Mouse (Mus musculus) hindbrain, embryonic 11.5 days (tissue): Measurements from ENCODE around the gene Lrg1. TPM values are rescaled to one million over a fixed set of nuclear protein-coding genes. Genes with fewer than 3 reads are reported as not detected.
"Not testable (repeated sequence)": the region's sequence is repeated elsewhere in the genome, so short reads cannot be mapped to it uniquely, and the experiment has no call there.

Experiments
- ATAC-seq: fragments of 200-750 bp; cut with Nextera tagmentation; 2 replicates; pipeline ENCODE4 v1.8.0; 2017; ENCODE audit warnings: mild to moderate bottlenecking, moderate TSS enrichment, moderate library complexity; ENCODE audit not compliant: low FRiP score
- DNase-seq: peaks from one replicate; pipeline ENCODE4 v3.0.0-alpha.2; 2015; ENCODE audit warnings: low spot score
- H3K27ac ChIP-seq: fragments of 300-500 bp; sonication (generic); 2 replicates; pipeline ENCODE4 v1.5.1; 2014; ENCODE audit warnings: mild to moderate bottlenecking, low read depth, low read length
- H3K27me3 ChIP-seq: fragments of 300-500 bp; sonication (generic); 2 replicates; pipeline ENCODE4 v1.6.1; 2014; ENCODE audit warnings: mild to moderate bottlenecking, low read length, moderate library complexity, mixed read lengths; ENCODE audit not compliant: control insufficient read depth, insufficient read depth
- H3K36me3 ChIP-seq: fragments of 300-500 bp; sonication (generic); 2 replicates; pipeline ENCODE4 v1.6.1; 2014; ENCODE audit warnings: mild to moderate bottlenecking, low read length, moderate library complexity, mixed read lengths; ENCODE audit not compliant: control insufficient read depth, insufficient read depth
- H3K4me1 ChIP-seq: fragments of 300-500 bp; sonication (generic); replicated peaks from 2 replicates; pipeline ENCODE4 v1.6.1; 2014; ENCODE audit warnings: low read length, mixed read lengths; ENCODE audit not compliant: control insufficient read depth, insufficient read depth
- H3K4me2 ChIP-seq: fragments of 300-500 bp; sonication (generic); replicated peaks from 2 replicates; pipeline ENCODE4 v1.6.1; 2014; ENCODE audit warnings: mild to moderate bottlenecking, low read depth, low read length
- H3K4me3 ChIP-seq: fragments of 300-500 bp; sonication (generic); 2 replicates; pipeline ENCODE4 v1.5.1; 2014; ENCODE audit warnings: low read depth, low read length
- H3K9ac ChIP-seq: fragments of 300-500 bp; sonication (generic); 2 replicates; pipeline ENCODE4 v1.6.1; 2014; ENCODE audit warnings: low read depth, low read length
- H3K9me3 ChIP-seq: fragments of 300-500 bp; sonication (generic); 2 replicates; pipeline ENCODE4 v1.6.1; 2016; ENCODE audit warnings: low read length; ENCODE audit not compliant: control insufficient read depth
- WGBS: fragments of 180-500 bp; shearing (Covaris S2); extraction: QIAGEN DNeasy Blood & Tissue Kit; methylation state at CpG from one replicate; pipeline ENCODE4 v1.1.7; 2014; 5-methylcytosine and 5-hydroxymethylcytosine counted together
- polyA plus RNA-seq: library from polyadenylated mRNA; unstranded; fragments of >200 nt; fragmentation: Nextera tagmentation; extraction: Ambion mirVana; gene quantifications from 2 replicates; pipeline ENCODE4 v1.2.1, GENCODE M21; 2014

Lrg1 gene
- polyA plus RNA-seq, 1 experiment from 2014 or later = not detected

- WGBS = 6% methylated on average over 8 of the region's 8 CpGs
- ATAC-seq = peak; percentile 48
- H3K9me3 ChIP-seq = no peaks in the 10 kb centered on the region
- peak overlapping the region; percentile 94 for H3K4me3 ChIP-seq
- peak overlapping the region; percentile 97 for H3K4me2 ChIP-seq
- H3K27ac ChIP-seq = peak overlapping the region; percentile 53; the same call in 1 of the 2 replicates
- no peaks in the 10 kb centered on the region for H3K27me3 ChIP-seq
- H3K36me3 ChIP-seq = peaks cover 3% of the 10 kb centered on the region; the same call in 1 of the 2 replicates
- peaks cover 2% of the 10 kb centered on the region for H3K4me1 ChIP-seq
- peak; percentile 84 for DNase-seq
- peak overlapping the region; percentile 81 for H3K9ac ChIP-seq
Observed at GRCm38 (mm10) chr17:56080781-56081585, 40.8 kb downstream of the Lrg1 start.

DNA sequence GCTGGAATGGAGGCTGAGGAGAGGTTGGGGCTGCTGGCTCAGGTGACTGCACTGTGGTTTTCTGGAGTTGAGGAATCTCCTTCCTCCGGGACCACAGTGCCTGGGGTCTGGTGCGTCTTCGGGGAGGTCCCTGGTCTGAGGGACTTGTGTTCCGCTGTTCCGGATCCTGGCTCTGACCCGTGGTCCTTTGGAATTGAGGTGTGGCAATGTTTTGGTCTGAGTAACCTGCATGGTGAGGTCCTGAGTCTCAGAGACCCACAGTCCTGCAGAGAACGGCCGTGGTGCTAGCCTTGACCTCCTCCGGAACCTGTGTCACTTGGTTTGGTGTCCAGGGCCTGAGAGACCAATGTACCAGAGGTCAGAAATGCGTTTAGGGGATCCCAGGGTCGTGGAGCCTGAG lies 41.9 kb downstream of the Lrg1 start:
- H3K27ac ChIP-seq = peak overlapping the region; percentile 71; the same call in 1 of the 2 replicates
- under 1% methylated on average over 11 of the region's 11 CpGs for whole genome bisulfite sequencing

GRCm38 (mm10) chr17:56078880-56079795 lies 42.7 kb downstream of the Lrg1 start, which contains the start of gene Hdgfl2:
Gene Hdgfl2, plus strand, starts transcription at chr17:56079634.
- Histone ChIP-seq H3K9me3 (no peaks in the 10 kb centered on the region), H3K9ac (peak within 1 kb of the TSS; percentile 81), H3K4me1 (peaks cover 2% of the 10 kb centered on the region), H3K4me2 (peak within 1 kb of the TSS; percentile 97), H3K36me3 (peaks cover 3% of the 10 kb centered on the region; the same call in 1 of the 2 replicates), H3K27ac (peak within 1 kb of the TSS; percentile 71; the same call in 1 of the 2 replicates), H3K27me3 (no peaks in the 10 kb centered on the region), H3K4me3 (peak within 1 kb of the TSS; percentile 94)
- DNase-seq (peak; percentile 100), ATAC-seq (peak; percentile 93)
- WGBS = under 1% methylated on average over 57 of the region's 61 CpGs

More for the DNA sequence above, 41.9 kb downstream of the Lrg1 start:
- Histone ChIP-seq H3K27me3 (no peaks in the 10 kb centered on the region), H3K4me1 (peaks cover 2% of the 10 kb centered on the region), H3K36me3 (peaks cover 3% of the 10 kb centered on the region; the same call in 1 of the 2 replicates), H3K9me3 (no peaks in the 10 kb centered on the region), H3K4me2 (peak overlapping the region; percentile 97), H3K9ac (peak overlapping the region; percentile 81), H3K4me3 (peak overlapping the region; percentile 94)
- no peak for DNase-seq
- no peak for ATAC-seq

DNA sequence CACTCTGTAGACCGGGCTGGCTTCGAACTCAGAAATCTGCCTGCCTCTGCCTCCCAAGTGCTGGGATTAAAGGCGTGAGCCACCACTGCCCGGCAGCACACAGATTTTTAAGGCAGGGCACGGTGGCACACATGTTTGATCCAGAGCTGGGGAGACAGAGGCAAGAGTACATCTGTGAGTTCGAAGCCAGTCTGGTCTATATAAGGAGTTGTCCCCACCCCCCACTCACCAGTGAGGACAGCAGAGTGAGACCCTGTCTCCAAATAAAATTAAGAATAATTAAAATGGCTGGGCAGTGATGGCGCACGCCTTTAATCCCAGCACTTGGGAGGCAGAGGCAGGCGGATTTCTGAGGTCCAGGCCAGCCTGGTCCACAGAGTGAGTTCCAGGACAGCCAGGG lies 43.4 kb downstream of the Lrg1 start:
- ATAC-seq, H3K4me1 ChIP-seq, H3K27ac ChIP-seq, H3K9me3 ChIP-seq, H3K36me3 ChIP-seq, DNase-seq, H3K27me3 ChIP-seq, H3K9ac ChIP-seq, H3K4me3 ChIP-seq: not testable (repeated sequence)
- H3K4me2 ChIP-seq = 0 out of 2 replicates have a peak overlapping the region, but pooled peaks have one; percentile 17
- 67% methylated on average over 9 of the region's 9 CpGs for WGBS

DNA sequence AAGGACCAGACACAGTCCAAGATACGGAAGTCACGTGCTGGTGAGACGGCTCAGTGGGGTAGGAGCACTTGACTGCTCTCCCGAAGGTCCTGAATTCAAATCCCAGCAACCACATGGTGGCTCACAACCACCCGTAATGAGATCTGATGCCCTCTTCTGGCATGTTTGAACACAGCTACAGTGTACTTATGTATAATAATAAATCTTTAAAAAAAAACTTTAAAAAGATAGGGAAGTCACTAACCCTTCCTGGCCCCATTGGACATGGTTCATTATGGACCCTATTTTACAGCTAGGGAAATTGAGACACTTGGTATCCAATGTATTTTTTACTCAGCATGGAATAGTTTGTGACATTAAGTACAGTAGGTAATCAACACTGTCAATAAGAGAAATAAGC lies 44.3 kb downstream of the Lrg1 start:
- Histone ChIP-seq H3K9me3 (no peaks in the 10 kb centered on the region), H3K4me1 (peaks cover 5% of the 10 kb centered on the region), H3K9ac (no peak overlapping the region), H3K27me3 (no peaks in the 10 kb centered on the region), H3K4me2 (no peak overlapping the region), H3K27ac (no peak overlapping the region), H3K4me3 (no peak overlapping the region), H3K36me3 (no peaks in the 10 kb centered on the region)
- WGBS = 90% methylated on average over 5 of the region's 5 CpGs
- DNase-seq (no peak), ATAC-seq (no peak)

GRCm38 (mm10) chr17:56074827-56075208 lies 47.0 kb downstream of the Lrg1 start, which contains the start of gene Ubxn6:
Gene Ubxn6, minus strand, starts transcription at chr17:56075028.
- peak within 1 kb of the TSS; percentile 79 for H3K9ac ChIP-seq
- no peaks in the 10 kb centered on the region for H3K9me3 ChIP-seq
- peak; percentile 98 for DNase-seq
- peak within 1 kb of the TSS; percentile 66 for H3K4me2 ChIP-seq
- WGBS = under 1% methylated on average over 35 of the region's 35 CpGs
- peak; percentile 54 for ATAC-seq
- H3K4me3 ChIP-seq = peak within 1 kb of the TSS; percentile 70
- no peaks in the 10 kb centered on the region for H3K27me3 ChIP-seq
- H3K4me1 ChIP-seq = peaks cover 3% of the 10 kb centered on the region; the same call in 1 of the 2 replicates
- peak within 1 kb of the TSS; percentile 91 for H3K27ac ChIP-seq
- H3K36me3 ChIP-seq = peaks cover 4% of the 10 kb centered on the region

- Histone ChIP-seq H3K27ac (peak overlapping the region; percentile 91), H3K9me3 (no peaks in the 10 kb centered on the region), H3K9ac (peak overlapping the region; percentile 79), H3K4me3 (peak overlapping the region; percentile 70), H3K4me1 (peaks cover 3% of the 10 kb centered on the region; the same call in 1 of the 2 replicates), H3K4me2 (peak overlapping the region; percentile 66), H3K36me3 (peaks cover 7% of the 10 kb centered on the region), H3K27me3 (no peaks in the 10 kb centered on the region)
- peak; percentile 31 for ATAC-seq
- peak; percentile 89 for DNase-seq
- 8% methylated on average over 22 of the region's 22 CpGs for WGBS
Observed at GRCm38 (mm10) chr17:56074097-56074826, 47.5 kb downstream of the Lrg1 start.

- no peaks in the 10 kb centered on the region for H3K27me3 ChIP-seq
- peaks cover 17% of the 10 kb centered on the region for H3K36me3 ChIP-seq
- DNase-seq (no peak), ATAC-seq (no peak)
- H3K4me3 ChIP-seq = no peak overlapping the region
- no peak overlapping the region for H3K4me2 ChIP-seq
- WGBS = 94% methylated on average over 5 of the region's 5 CpGs
- H3K9me3 ChIP-seq = no peaks in the 10 kb centered on the region
- peaks cover 3% of the 10 kb centered on the region; the same call in 1 of the 2 replicates for H3K4me1 ChIP-seq
- no peak overlapping the region for H3K27ac ChIP-seq
- H3K9ac ChIP-seq = no peak overlapping the region
Observed at GRCm38 (mm10) chr17:56072243-56072642, 49.6 kb downstream of the Lrg1 start.
